Mouse (Mus musculus): ENCODE measurements around the gene Nudt17.
"Not testable (repeated sequence)": the region's sequence is repeated elsewhere in the genome, so short reads cannot be mapped to it uniquely, and the experiment has no call there.

Nudt17 gene

DNA sequence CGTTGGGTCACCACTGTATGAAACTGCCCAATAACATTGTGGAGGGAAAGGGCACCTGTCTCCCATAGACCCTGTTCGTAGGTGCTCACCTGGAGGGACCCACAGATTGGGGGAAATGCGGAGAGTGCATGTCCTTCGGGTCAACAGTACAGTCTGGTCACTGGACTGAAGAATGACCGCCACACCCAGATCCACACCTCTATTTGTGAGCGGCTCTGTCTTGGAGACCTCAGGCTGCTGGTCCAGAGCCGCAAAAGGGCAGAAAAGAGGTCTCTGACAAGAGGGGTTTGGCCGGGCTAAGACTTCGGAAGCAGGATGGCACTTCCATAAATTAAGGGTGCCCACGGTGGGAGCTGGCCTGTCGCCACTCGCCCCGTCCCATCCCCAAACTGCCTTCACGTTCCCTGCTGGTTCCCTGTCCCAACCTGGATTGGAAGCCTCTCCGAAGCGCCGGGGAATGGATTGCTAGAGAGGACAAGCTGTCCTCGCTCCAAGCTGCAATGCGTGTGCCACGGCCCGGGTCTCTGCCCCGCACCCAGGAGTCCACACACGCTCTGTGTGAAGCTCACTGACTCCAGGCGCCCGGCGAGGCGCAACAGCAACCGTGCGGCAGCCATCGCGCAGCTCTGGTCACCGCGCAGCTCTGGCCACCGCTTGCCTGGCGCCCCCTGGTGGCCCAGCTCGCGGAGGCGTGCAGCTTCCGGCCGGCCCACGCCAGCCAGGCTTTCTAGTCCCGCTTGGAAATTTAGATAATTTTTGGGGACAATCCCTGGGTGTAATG, at the start of gene Nudt17:
Gene Nudt17, minus strand, starts transcription at position 660 of the 781 bp plus-strand sequence.
- DNase-seq (ENCODE audit: low spot score in 2 of 2): peak; percentile 66 to 80

DNA sequence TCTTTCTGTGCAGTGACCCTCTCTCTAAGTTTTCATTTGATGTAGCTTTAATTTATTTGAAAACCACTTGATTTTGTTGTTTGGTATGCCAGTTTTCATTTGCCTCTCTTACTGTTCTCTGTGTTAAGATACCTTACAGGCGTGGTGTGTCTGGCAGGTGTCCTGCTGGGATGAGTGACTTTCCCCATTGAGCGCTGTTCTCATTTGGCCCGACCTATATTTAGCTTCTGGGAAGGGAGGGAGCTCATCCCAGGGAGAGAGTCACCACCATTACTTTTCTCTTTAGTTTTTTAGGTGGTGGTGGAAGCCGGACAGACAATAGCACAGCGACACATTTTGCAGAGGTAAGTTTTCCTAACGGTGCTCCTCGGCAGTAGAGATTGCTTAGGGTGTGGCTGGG, 49.3 kb upstream of the Nudt17 start:
- peak; percentile 48 to 58 for DNase-seq (ENCODE audit: low spot score in 2 of 2)

DNA sequence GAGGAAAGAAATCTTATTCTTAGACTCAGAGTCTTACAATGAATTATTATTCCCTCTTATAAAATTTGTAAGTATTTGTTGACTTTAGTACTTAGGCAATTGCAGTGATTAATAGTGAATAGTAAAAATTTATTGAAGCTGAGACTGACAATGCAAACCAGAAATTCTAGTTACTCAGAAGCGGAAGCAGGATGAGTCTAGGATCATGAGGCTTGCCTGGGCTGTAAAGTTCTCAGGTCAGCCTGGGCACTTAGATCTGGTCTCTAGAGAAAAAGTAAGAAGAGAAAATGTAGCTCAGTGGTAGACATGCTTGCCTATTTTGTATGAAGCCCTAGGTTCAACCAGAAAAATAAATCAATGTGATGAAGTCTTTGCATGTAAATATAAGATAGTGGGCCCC, 47.6 kb upstream of the Nudt17 start:
- no peak for DNase-seq (ENCODE audit: low spot score in 2 of 2)

DNA sequence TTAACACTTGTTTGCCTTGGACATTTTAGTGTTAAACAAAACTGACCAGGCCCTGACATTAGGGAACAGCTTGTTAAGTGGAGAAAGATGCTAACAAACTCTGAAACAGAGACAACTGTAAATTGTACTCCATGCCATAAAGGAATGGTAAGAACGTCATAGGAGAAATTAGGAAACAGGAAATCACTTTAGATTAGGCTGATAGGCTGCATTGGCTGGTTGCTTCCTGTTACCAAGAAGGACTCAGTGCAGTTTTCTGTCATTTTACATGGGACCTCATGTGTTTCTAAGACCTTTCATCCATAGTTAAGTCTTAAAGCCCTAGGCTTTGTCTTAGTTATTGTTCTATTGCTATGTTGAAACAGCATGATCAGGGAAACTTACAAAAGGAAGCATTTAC, 38.5 kb upstream of the Nudt17 start:
- no peak for DNase-seq (ENCODE audit: low spot score in 2 of 2)

DNA sequence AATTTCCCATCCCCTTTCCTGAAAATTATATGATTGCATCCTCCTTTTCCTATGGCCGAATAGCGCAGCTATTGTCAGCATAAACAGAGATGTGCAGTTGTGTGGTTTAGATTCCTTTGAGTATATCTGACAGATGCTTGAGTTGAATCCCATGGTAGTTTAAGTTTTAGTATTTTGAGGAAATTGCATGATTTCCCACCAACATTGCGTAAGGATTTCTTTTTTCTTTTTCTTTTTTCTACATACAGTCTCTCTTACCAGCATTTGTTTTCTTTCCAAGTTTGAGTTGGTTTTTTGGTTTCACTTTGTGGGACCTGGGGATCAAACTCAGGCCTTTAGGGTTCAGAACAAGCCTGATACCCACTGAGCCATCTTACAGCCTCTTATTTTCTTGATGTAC, 36.0 kb upstream of the Nudt17 start:
- DNase-seq (ENCODE audit: low spot score in 2 of 2): no peak

DNA sequence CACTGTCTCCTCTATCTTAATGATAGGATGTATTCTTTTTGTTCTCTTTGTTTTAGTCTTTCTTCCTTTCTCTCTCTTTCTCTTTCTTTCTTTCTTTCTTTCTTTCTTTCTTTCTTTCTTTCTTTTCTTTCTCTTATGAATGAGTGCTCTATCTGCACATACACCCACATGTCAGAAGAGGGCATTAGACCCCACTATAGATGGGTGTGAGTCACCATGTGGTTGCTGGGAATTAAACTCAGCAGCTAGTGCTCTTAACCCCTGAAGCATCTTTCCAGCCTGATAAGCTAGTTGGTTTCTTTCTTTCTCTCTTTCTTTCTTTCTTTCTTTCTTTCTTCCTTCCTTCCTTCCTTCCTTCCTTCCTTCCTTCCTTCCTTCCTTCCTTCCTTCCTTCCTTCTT, 31.9 kb upstream of the Nudt17 start:
- not testable (repeated sequence) for DNase-seq (ENCODE audit: low spot score in 2 of 2)

DNA sequence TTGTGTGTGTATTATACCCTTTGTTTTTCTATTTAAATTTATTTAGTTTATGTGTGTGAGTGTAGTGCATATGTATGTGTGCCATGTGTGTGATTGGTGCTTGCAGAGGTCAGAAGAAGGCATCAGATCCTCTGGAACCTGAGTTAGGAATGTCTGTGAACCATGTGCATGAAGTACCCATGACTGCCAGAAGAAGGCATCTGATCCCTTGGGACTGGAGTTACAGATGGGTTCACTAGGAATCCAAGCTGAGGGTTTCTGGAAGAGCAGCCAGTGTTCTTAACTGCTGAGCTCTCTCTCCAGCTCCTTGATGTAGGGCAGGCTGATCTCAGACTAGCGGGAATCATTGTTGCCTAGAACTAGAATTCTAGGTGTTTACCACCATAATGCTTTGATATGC, 29.6 kb upstream of the Nudt17 start:
- no peak for DNase-seq (ENCODE audit: low spot score in 2 of 2)

DNA sequence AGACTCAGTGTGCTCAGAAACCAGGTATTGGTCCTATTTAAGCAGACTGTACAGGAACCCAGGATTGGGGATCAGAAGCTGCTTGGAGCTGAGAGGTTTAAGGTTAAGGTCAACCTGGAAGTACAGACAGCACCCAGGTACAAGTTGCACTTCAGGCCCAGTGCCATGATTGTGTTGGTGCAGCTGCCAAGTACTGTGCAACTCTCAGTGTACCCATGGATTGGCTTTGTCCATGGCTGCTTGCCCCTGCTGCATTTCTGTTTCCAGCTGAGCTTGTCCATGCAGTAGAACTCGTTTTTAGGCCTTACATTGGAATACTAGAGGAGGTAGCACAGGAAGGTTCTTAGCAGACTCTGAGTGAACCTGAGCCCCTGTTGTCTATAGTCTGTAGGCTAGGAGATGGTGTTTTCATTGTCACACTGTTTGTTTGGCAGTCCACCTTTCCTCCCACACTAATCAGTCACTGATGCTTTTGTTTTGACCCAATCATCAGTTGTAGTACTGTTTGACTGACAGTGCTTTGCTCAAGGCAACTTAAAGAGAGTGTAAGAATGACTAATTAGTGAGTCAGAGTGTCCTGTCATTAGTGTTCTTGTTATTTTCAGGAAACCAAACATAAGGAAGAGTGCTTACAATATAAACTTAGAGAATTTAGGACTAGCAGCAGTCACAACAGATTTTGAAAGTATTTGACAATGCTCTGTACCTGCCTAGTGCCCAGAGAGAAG, 28.8 kb upstream of the Nudt17 start:
- DNase-seq (ENCODE audit: low spot score in 2 of 2): no peak

DNA sequence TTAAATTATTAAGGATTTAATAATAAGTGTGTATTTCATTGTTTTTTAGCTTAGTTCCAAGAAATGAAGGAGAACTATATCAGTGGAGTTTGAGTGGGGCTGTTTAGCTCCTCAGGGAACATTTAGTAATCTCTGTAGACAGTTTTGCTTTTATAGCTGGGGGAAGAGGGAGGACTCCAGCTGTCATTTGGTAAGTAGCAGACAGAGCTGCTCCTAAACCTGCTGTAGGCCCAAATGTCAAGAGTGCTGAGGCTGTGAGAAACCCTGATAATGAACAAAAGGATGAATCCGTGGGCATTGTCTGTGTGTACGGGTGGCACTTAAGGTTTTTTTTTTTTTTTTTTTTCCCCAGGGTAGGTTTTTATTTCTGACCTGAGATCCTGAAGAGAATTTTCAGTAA, 26.8 kb upstream of the Nudt17 start:
- DNase-seq (ENCODE audit: low spot score in 2 of 2): no peak

DNA sequence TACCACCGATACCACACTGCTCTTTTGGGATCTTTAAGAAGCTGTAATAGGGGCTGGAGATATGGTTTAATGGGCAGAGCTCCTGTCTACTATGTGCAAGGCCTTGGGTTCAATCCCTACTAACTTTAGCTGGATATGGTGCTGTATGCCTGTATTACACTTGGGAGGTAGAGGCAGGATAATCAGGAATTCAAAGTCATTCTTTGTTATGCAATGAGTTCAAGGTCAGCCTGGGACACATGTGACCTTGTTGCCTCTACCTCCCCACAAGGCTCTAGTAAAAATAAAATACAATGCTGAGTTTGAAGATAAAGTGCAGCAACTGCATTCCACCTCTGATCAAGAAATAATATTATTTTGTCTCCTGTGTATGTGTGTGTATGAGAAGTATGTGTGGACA, 25.6 kb upstream of the Nudt17 start:
- DNase-seq (ENCODE audit: low spot score in 2 of 2): no peak

DNA sequence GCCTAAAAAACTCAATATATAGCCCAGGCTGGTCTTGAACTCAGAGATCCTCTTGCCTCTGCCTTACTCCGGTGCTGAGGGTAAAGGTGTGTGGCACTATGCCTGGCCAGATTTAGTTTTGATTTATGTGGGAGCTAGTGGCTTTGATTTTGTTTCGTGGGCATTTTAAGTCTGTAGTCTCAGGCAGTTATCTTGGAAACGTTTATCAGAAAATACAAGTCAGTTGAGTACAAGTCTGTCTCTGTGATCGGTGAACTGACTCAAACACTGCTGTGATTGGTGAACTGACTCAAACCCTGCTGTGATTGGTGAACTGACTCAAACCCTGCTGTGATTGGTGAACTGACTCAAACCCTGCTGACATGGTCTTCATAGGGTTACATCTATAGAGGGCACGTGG, 22.4 kb upstream of the Nudt17 start:
- no peak for DNase-seq (ENCODE audit: low spot score in 2 of 2)

DNA sequence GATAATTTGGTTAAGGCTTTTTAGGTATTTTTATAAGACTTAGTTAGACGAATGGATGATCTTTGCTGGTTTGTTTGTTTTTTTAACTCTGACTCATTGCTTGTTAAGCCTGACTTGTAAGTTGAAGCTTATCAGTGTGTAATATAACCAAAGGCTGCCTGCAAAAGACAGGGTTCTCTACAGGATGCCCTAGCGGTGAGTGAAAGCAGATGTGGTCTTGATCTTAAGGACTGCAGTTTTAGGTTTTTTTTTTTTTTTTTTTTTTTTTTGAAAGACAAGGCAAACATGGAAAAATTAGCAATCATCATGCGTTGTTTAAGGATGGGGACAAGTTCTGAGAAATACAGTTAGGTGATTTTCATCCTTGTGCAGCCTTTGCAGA, 21.0 kb upstream of the Nudt17 start:
- no peak for DNase-seq (ENCODE audit: low spot score in 2 of 2)

DNA sequence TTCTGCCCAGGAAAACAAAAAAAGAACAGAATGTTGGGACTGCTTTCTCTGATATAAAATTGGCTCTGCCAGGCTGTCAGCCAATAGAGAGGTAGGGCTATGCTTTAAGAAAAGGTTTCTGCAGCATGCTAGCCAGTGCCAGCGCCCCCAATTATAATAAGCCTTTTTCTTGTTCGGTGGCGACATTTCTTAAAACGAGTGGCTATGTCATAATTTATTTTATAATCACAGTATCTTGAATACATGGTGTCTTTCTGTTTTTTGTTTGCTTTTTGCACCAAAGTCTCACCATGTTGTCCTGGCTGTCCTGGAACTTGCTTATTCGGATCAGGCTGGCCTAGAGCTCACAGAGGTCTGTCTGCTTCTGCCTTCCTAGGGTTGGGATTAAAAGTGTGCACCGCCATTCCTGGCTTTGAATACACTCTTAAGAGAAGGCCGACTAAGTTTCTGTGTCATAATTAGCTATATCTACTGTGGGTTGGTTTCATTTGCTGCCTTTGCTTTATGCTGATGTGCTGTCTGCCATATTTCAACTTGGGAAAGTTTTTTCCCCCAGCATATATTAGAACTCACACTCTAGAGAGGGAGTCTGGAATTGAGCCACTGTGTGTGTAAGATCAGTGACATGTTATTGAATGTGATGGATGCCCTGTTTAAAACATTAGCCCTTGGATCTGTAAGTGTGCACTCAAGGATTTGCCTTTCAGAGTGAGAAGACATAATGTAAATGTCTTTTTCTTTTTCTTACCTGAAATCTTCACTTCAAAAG, 20.5 kb upstream of the Nudt17 start:
- DNase-seq (ENCODE audit: low spot score in 2 of 2): no peak

DNA sequence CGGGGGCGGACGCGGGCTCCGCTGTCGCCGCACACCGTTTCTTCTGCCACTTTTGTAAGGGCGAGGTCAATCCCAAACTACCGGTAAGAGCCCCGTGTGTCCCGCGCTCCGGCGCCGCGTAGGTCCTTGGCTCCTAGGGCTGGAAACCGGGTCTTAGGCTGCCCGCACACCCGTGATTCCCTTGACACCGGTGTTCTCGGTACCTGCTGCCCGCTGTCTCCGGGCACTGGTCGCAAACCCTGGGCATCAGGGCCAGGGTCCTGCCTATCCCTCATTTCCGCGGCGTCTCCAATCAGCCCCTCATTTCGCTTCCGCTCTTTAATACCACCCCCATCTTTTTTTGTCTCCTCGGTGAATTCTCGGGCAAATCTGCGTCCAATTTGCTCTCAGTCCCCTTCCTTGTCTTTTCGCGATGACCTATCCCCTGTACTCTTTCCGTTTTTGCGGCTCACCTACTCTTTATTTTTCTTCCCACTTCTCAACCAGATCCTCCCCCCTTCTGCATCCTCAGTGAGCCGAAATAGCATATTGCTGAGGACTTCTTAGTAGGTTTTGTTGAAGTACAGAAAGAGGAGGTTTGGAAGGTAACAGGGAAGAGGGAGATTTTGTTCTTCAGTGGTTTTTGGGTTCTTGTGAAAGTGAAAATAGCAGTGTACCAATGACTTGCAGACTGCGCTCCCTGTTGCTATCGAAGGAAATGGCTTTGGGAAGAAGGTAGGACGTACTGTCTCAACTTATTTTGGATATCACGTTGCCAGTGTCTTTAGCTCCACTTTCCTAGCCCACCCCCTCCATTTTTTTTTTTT, 19.7 kb upstream of the Nudt17 start:
- peak in 1 of 2 experiments; percentile 29 for DNase-seq (ENCODE audit: low spot score in 2 of 2)

DNA sequence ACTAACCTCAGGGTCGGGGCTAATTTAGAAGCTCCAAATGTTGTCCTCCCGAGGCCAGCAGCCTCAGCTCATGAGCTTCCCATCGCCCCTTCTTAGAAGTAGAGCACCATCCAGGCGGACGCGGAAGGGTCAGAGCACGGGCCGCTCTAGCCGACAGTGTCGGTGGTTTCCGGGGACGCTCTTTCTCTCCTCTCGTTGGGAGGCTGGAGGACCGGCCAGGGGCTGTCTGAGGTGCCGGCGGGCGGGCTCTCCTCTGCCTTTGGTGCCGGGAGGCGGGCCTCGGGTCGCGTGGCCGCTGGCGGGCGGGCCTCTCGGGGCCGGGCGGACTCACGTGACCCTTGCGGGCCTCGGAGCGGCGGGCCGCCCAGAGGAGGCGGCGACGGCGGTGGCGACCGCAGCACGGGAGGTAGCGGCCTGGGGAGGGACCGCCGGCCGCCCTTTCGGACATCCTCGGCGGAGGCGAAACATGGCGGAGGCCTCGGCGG, 19.0 kb upstream of the Nudt17 start, which contains the start of the genes Polr3c and Rnf115:
Gene Polr3c, minus strand, starts transcription at position 286 of the 485 bp plus-strand sequence.
Gene Rnf115, plus strand, starts transcription at position 322 of the 485 bp plus-strand sequence.
- DNase-seq (ENCODE audit: low spot score in 2 of 2): peak; percentile 98 to 99

DNA sequence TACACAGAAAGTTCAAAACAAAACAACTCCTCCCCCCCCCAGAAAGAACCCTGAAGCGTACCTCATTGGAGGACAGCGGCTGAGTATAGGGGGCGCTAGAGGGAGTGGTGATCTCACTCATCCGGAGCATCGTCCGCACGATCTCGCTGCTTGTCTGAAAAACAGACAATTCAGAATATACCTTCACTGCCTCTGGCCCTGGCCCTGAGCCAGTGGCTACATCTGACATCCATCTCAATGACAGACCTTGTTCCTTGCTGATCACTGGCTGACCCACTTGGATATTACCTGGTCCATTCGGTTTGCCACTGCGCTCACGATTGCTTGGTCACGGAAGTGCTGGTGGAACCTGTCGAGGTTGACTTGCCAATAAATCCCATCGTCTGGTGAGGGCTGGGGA, 10.8 kb upstream of the Nudt17 start:
- DNase-seq (ENCODE audit: low spot score in 2 of 2): no peak

DNA sequence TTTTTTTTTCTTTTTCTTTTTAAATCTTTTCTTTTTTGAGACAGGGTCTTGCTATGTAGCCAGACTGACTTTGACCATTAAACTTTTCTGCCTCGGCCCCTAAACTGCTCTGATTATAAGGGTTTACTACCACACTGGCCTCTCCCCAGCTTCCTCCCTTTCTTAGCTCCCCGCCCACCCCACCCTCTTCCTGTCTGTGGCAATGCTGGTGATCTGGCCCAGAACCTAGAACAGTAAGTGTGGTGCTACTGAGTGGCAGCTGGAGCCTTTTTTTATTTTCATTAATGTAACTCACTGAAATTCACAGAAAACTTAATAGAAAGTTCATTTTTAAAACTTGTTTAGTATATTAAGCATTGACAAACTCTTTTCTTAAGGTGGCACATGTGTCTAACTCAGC, 7.5 kb upstream of the Nudt17 start:
- DNase-seq (ENCODE audit: low spot score in 2 of 2): no peak

DNA sequence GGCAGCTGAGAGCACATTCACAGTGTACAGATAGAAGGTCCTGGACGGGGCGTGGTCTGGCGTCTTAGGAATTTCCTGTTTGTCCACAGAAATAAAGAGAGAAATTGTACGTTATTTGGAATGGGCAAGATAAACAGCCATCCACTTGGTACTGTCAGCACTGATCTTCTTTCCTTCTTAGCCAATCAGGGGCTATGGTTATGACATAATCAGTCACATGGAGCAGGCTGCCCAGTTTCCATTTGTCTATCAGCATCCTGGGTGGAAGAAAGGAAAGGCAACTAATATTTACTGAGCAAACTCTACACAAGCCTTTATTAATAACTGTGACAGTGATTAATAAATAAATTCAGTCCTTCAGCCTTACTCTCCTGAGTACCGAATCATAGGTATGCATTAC, 5.9 kb upstream of the Nudt17 start:
- no peak for DNase-seq (ENCODE audit: low spot score in 2 of 2)

DNA sequence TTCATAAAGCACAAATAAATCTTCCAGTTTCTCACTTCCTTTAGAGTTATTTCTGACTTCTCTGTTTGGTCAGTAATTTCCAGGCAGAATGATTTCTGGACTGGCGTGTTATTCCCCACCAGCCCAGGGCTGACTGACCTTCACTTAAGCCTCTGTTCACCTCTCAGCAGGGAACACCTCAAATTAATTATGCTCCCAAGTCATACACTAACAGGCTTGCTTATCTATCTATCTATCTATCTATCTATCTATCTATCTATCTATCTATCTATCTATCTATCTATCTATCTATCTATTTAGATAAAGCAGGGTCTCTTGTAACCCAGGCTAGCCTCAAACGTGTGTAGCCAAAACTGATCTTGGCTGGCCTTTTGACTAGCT, 312 bp upstream of the Nudt17 start:
- DNase-seq (ENCODE audit: low spot score in 2 of 2): no peak

DNA sequence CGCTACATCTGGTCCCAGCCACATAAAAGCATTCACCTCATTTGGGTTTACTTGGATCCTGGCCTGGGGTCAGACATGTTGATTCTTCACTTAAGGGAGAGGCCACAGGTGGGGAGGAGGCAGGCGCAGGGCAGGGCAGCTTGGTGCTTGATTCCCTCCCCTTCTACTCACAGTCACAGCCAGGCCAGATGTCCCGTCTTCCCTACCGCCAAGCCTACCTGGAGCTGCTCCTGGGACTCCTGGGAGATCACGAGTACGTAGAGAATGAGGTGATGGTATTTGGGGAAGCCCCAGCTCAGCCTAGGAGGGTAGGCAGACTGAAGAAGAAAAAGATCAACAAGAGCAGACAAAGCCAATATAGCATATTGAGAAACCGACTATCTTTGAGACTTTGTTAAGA, 1.4 kb downstream of the Nudt17 start:
- no peak for DNase-seq (ENCODE audit: low spot score in 2 of 2)

DNA sequence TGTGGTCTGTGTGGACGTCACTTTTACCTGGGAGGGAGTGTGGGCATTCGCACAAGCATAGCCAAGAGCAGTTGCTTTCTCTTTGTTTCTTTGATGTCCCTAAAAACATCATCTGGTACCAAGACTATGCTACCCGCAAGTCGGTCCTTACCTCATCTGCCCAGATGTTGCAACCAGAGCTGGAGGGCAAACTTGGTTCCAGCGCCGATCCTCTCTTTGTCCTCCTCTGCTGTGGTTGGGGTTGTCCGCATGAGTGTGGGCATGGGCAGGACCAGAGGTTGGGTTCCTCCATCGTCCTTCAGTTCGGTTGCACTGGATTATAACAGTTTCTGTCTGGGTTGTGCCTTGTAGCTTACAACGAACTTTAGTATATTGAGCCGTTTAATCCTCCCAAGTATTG, 2.1 kb downstream of the Nudt17 start:
- DNase-seq (ENCODE audit: low spot score in 2 of 2): no peak

DNA sequence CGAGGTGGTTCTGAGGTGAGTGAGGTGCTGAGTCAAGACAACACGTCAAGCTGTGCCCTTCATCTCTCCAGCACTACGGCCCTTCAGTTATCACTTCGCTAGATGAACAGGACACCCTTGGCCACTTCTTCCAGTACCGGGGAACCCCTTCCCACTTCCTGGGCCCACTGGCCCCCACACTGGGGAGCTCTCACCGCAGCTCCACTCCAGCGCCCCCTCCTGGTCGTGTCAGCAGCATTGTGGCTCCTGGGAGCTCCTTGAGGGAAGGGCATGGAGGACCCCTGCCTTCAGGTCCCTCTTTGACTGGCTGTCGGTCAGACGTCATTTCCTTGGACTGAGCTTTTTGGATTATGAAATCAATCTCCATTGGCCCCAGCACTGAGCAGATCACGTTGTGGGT, 3.6 kb downstream of the Nudt17 start:
- no peak for DNase-seq (ENCODE audit: low spot score in 2 of 2)

Data from heart, adult 9 months (tissue).